Mouse (Mus musculus) neural tube, embryonic 12.5 days (tissue): ENCODE data around the gene Fam219a. TPM values are rescaled to one million over a fixed set of nuclear protein-coding genes. Genes with fewer than 3 reads are reported as not detected.

Experiments
- ATAC-seq: fragments of 200-750 bp; cut with Nextera tagmentation; 2 replicates; pipeline ENCODE4 v1.8.0; 2017; ENCODE audit warnings: low read depth, mild to moderate bottlenecking, moderate TSS enrichment, moderate library complexity; ENCODE audit not compliant: low FRiP score
- H3K27ac ChIP-seq: fragments of 300-500 bp; sonication (generic); 2 replicates; pipeline ENCODE4 v1.5.1; 2016
- H3K27me3 ChIP-seq: fragments of 300-500 bp; sonication (generic); replicated peaks from 2 replicates; pipeline ENCODE4 v1.6.1; 2016; ENCODE audit warnings: mild to moderate bottlenecking
- H3K36me3 ChIP-seq: fragments of 300-500 bp; sonication (generic); 2 replicates; pipeline ENCODE4 v1.6.1; 2016; ENCODE audit warnings: mild to moderate bottlenecking
- H3K4me1 ChIP-seq: fragments of 300-500 bp; sonication (generic); 2 replicates; pipeline ENCODE4 v1.6.1; 2016
- H3K4me2 ChIP-seq: fragments of 300-500 bp; sonication (generic); replicated peaks from 2 replicates; pipeline ENCODE4 v1.6.1; 2016; ENCODE audit warnings: mild to moderate bottlenecking
- H3K4me3 ChIP-seq: fragments of 300-500 bp; sonication (generic); 2 replicates; pipeline ENCODE4 v1.5.1; 2016
- H3K9ac ChIP-seq: fragments of 300-500 bp; sonication (generic); 2 replicates; pipeline ENCODE4 v1.6.1; 2016; ENCODE audit warnings: mild to moderate bottlenecking
- H3K9me3 ChIP-seq: fragments of 300-500 bp; sonication (generic); 2 replicates; pipeline ENCODE4 v1.6.1; 2016; ENCODE audit warnings: mild to moderate bottlenecking
- WGBS: fragments of 180-500 bp; shearing (Covaris S2); methylation state at CpG from one replicate; pipeline ENCODE4 v1.1.7; 2016; 5-methylcytosine and 5-hydroxymethylcytosine counted together
- polyA plus RNA-seq: library from polyadenylated mRNA; unstranded; fragments of >200 nt; fragmentation: Nextera tagmentation; extraction: Ambion mirVana; gene quantifications from 2 replicates; pipeline ENCODE4 v1.2.1, GENCODE M21; 2016

Fam219a gene
- polyA plus RNA-seq, 1 experiment from 2014 or later, result 17.4 TPM

DNA sequence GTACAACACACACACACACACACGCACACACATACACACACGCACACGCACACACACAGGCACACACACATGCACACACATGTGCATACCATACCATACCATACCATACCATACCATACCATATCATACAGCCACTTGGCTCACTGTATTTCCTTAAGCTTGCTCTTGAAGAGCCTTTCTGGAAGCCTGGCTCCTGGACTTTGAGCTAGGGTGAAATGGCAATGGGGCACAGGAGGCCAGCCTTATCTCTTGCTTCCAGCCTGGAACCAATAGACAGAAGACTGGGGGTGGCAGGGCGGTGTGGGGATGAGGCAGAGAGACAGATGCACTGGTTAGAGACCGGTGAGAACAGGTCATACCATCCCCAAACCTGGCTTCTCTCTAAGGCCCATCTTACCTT is 50.1 kb downstream of the Fam219a start:
- no peak overlapping the region for H3K4me2 ChIP-seq
- no peak overlapping the region for H3K27ac ChIP-seq
- peaks cover 6% of the 10 kb centered on the region; the same call in 1 of the 2 replicates for H3K27me3 ChIP-seq
- WGBS, result 92% methylated on average over 5 of the region's 5 CpGs
- peaks cover 36% of the 10 kb centered on the region for H3K36me3 ChIP-seq
- no peak overlapping the region for H3K4me3 ChIP-seq
- H3K9ac ChIP-seq, result no peak overlapping the region
- no peaks in the 10 kb centered on the region for H3K9me3 ChIP-seq
- no peaks in the 10 kb centered on the region for H3K4me1 ChIP-seq
- ATAC-seq, result no peak

DNA sequence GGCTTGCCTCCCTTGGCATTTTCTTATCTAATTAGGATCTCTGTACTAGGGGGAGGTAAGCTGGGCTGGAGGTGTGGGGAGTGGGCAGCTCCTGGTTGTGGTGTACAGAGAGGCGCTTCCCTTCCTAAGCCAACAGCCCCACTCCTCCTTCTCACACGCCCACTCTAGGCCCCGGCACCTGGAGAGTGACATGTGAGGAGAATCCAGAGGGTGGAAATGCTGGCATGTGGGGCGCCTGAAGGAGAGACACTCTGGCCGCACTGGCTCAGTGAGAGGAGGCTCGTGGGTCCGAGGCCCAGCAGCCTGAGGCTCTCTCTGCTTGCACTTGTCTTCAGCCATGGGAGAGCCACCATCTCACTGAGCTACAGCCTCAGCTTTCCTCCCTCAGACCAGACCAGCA is 51.0 kb downstream of the Fam219a start:
- H3K4me2 ChIP-seq, result no peak overlapping the region
- H3K9ac ChIP-seq, result no peak overlapping the region
- no peak overlapping the region for H3K4me3 ChIP-seq
- 80% methylated on average over 7 of the region's 7 CpGs for WGBS
- no peak overlapping the region for H3K27ac ChIP-seq
- H3K9me3 ChIP-seq, result no peaks in the 10 kb centered on the region
- peaks cover 6% of the 10 kb centered on the region; the same call in 1 of the 2 replicates for H3K27me3 ChIP-seq
- H3K36me3 ChIP-seq, result peaks cover 36% of the 10 kb centered on the region
- ATAC-seq, result no peak
- H3K4me1 ChIP-seq, result peaks cover 5% of the 10 kb centered on the region; the same call in 1 of the 2 replicates

DNA sequence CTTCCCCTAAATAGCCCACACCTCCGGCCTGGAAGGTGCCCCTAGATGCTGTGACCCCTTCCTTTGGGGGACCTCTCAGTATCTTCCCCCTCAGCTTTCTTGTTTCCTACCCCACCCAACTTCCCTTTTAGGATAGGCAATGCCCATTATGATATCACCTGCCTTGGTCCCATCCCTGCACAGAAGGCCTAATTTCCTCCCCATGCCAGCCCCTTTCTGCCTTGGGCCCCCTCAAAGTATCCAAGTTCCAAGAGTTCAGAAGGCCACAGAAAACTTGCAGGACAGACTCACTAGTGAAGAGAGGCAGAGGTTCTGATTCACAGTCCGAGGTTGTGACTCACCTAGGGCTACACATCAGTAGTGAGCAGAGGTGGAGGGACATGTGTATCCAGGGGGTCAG is 52.1 kb downstream of the Fam219a start, which contains the start of gene 1110017D15Rik:
Gene 1110017D15Rik, minus strand, starts transcription at position 101 of the 400 bp plus-strand sequence.
- Histone ChIP-seq H3K27ac (no peak within 1 kb of the TSS), H3K36me3 (peaks cover 36% of the 10 kb centered on the region), H3K9me3 (no peaks in the 10 kb centered on the region), H3K4me1 (peaks cover 5% of the 10 kb centered on the region; the same call in 1 of the 2 replicates), H3K4me2 (no peak within 1 kb of the TSS), H3K9ac (no peak within 1 kb of the TSS), H3K4me3 (no peak within 1 kb of the TSS), H3K27me3 (peaks cover 6% of the 10 kb centered on the region; the same call in 1 of the 2 replicates)
- WGBS, result 82% methylated on average over 2 of the region's 2 CpGs
- ATAC-seq, result no peak

- H3K9ac ChIP-seq, result no peak overlapping the region
- no peak overlapping the region for H3K27ac ChIP-seq
- H3K4me2 ChIP-seq, result no peak overlapping the region
- peaks cover 9% of the 10 kb centered on the region for H3K36me3 ChIP-seq
- ATAC-seq, result no peak
- H3K9me3 ChIP-seq, result no peaks in the 10 kb centered on the region
- H3K4me1 ChIP-seq, result peaks cover 5% of the 10 kb centered on the region; the same call in 1 of the 2 replicates
- 39% methylated on average over 8 of the region's 8 CpGs for WGBS
- H3K4me3 ChIP-seq, result no peak overlapping the region
- H3K27me3 ChIP-seq, result no peaks in the 10 kb centered on the region
These were observed 55.6 kb downstream of the Fam219a start for GRCm38 (mm10) chr4:41513714-41514113.

- H3K27me3 ChIP-seq, result no peaks in the 10 kb centered on the region
- 43% methylated on average over 4 of the region's 4 CpGs for WGBS
- ATAC-seq, result no peak
- H3K27ac ChIP-seq, result no peak overlapping the region
- no peak overlapping the region for H3K4me2 ChIP-seq
- no peak overlapping the region for H3K4me3 ChIP-seq
- H3K4me1 ChIP-seq, result peaks cover 5% of the 10 kb centered on the region; the same call in 1 of the 2 replicates
- H3K36me3 ChIP-seq, result peaks cover 5% of the 10 kb centered on the region
- H3K9ac ChIP-seq, result no peak overlapping the region
- H3K9me3 ChIP-seq, result no peaks in the 10 kb centered on the region
These were observed 56.0 kb downstream of the Fam219a start for GRCm38 (mm10) chr4:41513309-41513708.

DNA sequence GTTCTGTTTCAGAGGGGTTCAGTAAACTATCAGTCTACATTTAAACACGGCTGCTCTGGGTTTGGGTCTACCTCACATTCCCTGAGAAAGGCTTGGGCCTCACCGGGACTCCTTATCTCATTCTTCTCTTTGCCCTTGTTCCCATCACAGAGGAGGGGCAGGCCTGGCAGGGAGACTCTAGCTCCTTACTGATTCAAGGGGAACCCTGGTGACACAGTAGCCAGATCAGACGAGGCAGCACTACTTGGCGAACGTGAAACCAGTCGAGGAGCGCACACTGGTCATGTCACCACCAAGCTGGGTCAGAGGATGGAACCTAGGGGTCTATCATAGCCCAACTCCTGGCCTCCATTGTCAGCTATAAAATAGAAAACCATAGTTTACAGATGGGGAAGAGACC is 61.3 kb downstream of the Fam219a start:
- ATAC-seq, result no peak
- Histone ChIP-seq H3K4me1 (peaks cover 10% of the 10 kb centered on the region), H3K9me3 (no peaks in the 10 kb centered on the region), H3K4me2 (no peak overlapping the region), H3K4me3 (peak overlapping the region; percentile 46; the same call in 1 of the 2 replicates), H3K27me3 (no peaks in the 10 kb centered on the region), H3K9ac (no peak overlapping the region), H3K27ac (no peak overlapping the region), H3K36me3 (no peaks in the 10 kb centered on the region)
- 42% methylated on average over 7 of the region's 7 CpGs for WGBS

DNA sequence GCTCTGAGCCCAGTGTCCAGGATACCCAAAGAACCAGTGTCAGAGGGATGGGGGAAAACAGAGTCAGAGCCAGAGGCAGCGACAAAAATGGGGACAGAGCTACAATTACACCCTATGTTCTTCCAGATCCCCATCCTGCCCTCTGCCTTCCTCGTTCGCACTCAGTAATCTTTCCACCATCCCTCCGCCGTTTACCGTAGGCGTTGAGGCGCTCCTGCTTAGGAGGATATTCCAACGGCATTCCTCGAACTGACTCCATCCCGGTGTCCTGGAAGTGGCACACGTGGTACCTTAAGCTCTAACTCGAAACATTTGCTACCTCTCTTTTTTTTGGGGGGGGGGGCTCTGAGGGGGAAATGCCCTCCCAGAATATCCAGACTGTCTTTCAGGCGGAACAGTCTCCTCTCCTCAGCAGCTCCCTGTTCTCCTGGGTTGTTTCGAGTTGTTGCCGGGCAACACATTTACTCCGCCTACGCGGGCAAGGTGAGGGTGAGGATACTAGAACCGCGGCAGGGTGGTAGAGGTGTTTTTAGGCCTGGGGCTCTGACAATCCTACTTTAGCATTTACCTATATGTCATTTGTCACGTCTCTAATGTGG is 61.9 kb downstream of the Fam219a start:
- H3K4me1 ChIP-seq, result peaks cover 16% of the 10 kb centered on the region
- H3K27ac ChIP-seq, result 0 out of 2 replicates have a peak overlapping the region, but pooled peaks have one; percentile 13
- H3K9me3 ChIP-seq, result no peaks in the 10 kb centered on the region
- H3K27me3 ChIP-seq, result no peaks in the 10 kb centered on the region
- no peaks in the 10 kb centered on the region for H3K36me3 ChIP-seq
- H3K9ac ChIP-seq, result peak overlapping the region; percentile 66
- under 1% methylated on average over 22 of the region's 22 CpGs for WGBS
- peak overlapping the region; percentile 79 for H3K4me2 ChIP-seq
- peak overlapping the region; percentile 46 for H3K4me3 ChIP-seq
- ATAC-seq, result peak; percentile 2

DNA sequence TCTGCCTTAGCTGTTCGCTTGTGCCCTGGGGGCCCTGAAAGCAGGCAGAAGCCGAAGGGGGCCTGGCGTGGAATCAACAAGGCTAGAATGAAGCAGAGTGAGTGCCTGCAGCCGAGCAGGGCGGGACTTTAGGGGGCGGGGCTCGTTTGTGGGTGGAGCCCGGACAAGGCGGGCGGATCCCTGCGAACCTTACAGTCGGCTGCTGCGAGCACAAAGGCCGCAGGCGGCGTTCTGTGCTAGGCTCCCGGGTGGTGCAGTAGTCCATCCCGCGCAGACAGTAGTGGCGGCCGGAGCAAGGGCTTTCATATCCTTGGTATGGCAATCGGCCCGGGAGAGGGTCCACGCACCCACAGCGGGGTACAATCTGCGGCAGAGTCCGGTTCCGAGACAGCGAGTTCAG is 62.4 kb downstream of the Fam219a start:
- peak overlapping the region; percentile 79 for H3K4me2 ChIP-seq
- H3K36me3 ChIP-seq, result no peaks in the 10 kb centered on the region
- peaks cover 5% of the 10 kb centered on the region for H3K27me3 ChIP-seq
- H3K9me3 ChIP-seq, result no peaks in the 10 kb centered on the region
- peaks cover 18% of the 10 kb centered on the region for H3K4me1 ChIP-seq
- 0 out of 2 replicates have a peak overlapping the region, but pooled peaks have one; percentile 13 for H3K27ac ChIP-seq
- 1% methylated on average over 29 of the region's 29 CpGs for WGBS
- peak overlapping the region; percentile 46 for H3K4me3 ChIP-seq
- peak overlapping the region; percentile 66 for H3K9ac ChIP-seq
- peak; percentile 82 for ATAC-seq

- no peaks in the 10 kb centered on the region for H3K9me3 ChIP-seq
- ATAC-seq, result no peak; the same call in 1 of the 2 replicates
- no peak overlapping the region for H3K9ac ChIP-seq
- 10% methylated on average over 13 of the region's 13 CpGs for WGBS
- no peak overlapping the region; the same call in 1 of the 2 replicates for H3K27ac ChIP-seq
- H3K4me1 ChIP-seq, result peaks cover 18% of the 10 kb centered on the region
- H3K4me3 ChIP-seq, result no peak overlapping the region
- H3K4me2 ChIP-seq, result peak overlapping the region; percentile 79
- no peaks in the 10 kb centered on the region for H3K36me3 ChIP-seq
- peaks cover 12% of the 10 kb centered on the region for H3K27me3 ChIP-seq
These were observed 63.2 kb downstream of the Fam219a start for GRCm38 (mm10) chr4:41506156-41506555.

- H3K27ac ChIP-seq, result no peak overlapping the region
- no peak overlapping the region for H3K4me3 ChIP-seq
- H3K9ac ChIP-seq, result no peak overlapping the region
- H3K27me3 ChIP-seq, result peaks cover 22% of the 10 kb centered on the region
- H3K9me3 ChIP-seq, result no peaks in the 10 kb centered on the region
- no peak for ATAC-seq
- H3K36me3 ChIP-seq, result no peaks in the 10 kb centered on the region
- WGBS, result 53% methylated on average over 11 of the region's 11 CpGs
- peaks cover 18% of the 10 kb centered on the region for H3K4me1 ChIP-seq
- H3K4me2 ChIP-seq, result no peak overlapping the region
These were observed 64.2 kb downstream of the Fam219a start for GRCm38 (mm10) chr4:41505131-41505551.

- H3K9ac ChIP-seq, result no peak overlapping the region
- no peak overlapping the region for H3K4me3 ChIP-seq
- H3K27me3 ChIP-seq, result peaks cover 31% of the 10 kb centered on the region
- WGBS, result 77% methylated on average over 5 of the region's 5 CpGs
- no peak for ATAC-seq
- H3K36me3 ChIP-seq, result no peaks in the 10 kb centered on the region
- H3K27ac ChIP-seq, result no peak overlapping the region
- no peaks in the 10 kb centered on the region for H3K9me3 ChIP-seq
- H3K4me1 ChIP-seq, result peaks cover 18% of the 10 kb centered on the region
- no peak overlapping the region for H3K4me2 ChIP-seq
These were observed 65.0 kb downstream of the Fam219a start for GRCm38 (mm10) chr4:41504325-41504724.

- Histone ChIP-seq H3K4me2 (peak within 1 kb of the TSS; percentile 69), H3K4me3 (peak within 1 kb of the TSS; percentile 41), H3K9ac (peak within 1 kb of the TSS; percentile 47), H3K27me3 (peaks cover 44% of the 10 kb centered on the region), H3K27ac (no peak within 1 kb of the TSS), H3K36me3 (no peaks in the 10 kb centered on the region), H3K4me1 (peaks cover 31% of the 10 kb centered on the region), H3K9me3 (no peaks in the 10 kb centered on the region)
- peak; percentile 81 for ATAC-seq
- 1% methylated on average over 18 of the region's 18 CpGs for WGBS
These were observed 66.3 kb downstream of the Fam219a start, which contains the start of gene AI464131 for GRCm38 (mm10) chr4:41502986-41503412. TSS of gene AI464131 (minus strand) at chr4:41503076.
